Mouse (Mus musculus): ENCODE results near the gene Vps13d.
A peak's percentile ranks its signal among the peaks of the same experiment; 100 is the strongest.
"Not testable (repeated sequence)": the region's sequence is repeated elsewhere in the genome, so short reads cannot be mapped to it uniquely, and the experiment has no call there.

The Vps13d gene

GRCm38 (mm10) chr4:145199982-145200699 lies 5.3 kb upstream of the Vps13d start:
- no peak for DNase-seq (ENCODE audit: low read depth, low spot score)
- Histone ChIP-seq H3K36me3 (ENCODE audit: control insufficient read depth, insufficient read depth, low read length, poor library complexity, severe bottlenecking) (no peaks in the 10 kb centered on the region), H3K27me3 (ENCODE audit: control insufficient read depth, insufficient read depth, low read length, poor library complexity, severe bottlenecking) (no peaks in the 10 kb centered on the region)

DNA sequence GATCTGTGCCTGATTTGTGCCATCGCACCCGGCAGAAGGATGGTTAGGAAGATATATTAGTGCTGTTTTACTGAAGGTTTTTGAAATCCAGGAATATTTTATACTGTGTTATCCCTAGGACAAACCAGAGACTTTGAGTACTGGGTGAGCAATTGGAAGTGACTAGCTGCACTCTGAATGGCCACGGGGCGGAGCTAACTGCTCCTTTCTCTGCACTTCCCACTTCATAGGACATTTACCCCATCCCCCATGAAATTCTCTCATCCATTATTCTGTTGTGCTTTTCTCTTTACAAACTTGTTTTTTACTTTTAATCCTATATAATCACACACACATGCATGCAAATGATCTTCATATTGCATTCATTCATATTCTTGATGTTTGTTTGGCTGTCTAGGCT lies 1.8 kb upstream of the Vps13d start:
- no peak for DNase-seq (ENCODE audit: low read depth, low spot score)
- no peaks in the 10 kb centered on the region for H3K36me3 ChIP-seq (ENCODE audit: control insufficient read depth, insufficient read depth, low read length, poor library complexity, severe bottlenecking)

DNA sequence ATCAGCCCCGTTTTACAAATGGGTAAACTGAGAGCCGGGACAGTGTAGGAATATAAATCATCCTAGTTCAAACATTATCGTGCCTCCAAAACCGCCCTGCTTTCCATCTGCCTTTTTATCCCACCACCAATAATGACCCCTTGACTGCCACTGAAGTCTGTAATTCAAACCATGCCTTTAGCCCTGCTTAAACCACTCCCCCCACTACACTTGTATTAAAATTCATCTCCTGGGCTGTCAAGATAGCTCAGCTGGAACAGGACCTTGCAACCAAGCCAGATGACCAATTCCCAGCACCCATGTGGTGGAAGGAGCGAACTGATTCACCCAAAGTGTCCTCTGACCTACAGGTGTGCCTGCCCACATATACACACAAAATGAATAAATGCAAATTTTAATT lies 367 bp upstream of the Vps13d start:
- H3K36me3 ChIP-seq (ENCODE audit: control insufficient read depth, insufficient read depth, low read length, poor library complexity, severe bottlenecking) = no peaks in the 10 kb centered on the region
- no peak for DNase-seq (ENCODE audit: low read depth, low spot score)
- no peaks in the 10 kb centered on the region for H3K27me3 ChIP-seq (ENCODE audit: control insufficient read depth, insufficient read depth, low read length, poor library complexity, severe bottlenecking)

More for the DNA sequence above, 1.8 kb upstream of the Vps13d start:
- H3K27me3 ChIP-seq (ENCODE audit: control insufficient read depth, insufficient read depth, low read length, poor library complexity, severe bottlenecking) = no peaks in the 10 kb centered on the region

DNA sequence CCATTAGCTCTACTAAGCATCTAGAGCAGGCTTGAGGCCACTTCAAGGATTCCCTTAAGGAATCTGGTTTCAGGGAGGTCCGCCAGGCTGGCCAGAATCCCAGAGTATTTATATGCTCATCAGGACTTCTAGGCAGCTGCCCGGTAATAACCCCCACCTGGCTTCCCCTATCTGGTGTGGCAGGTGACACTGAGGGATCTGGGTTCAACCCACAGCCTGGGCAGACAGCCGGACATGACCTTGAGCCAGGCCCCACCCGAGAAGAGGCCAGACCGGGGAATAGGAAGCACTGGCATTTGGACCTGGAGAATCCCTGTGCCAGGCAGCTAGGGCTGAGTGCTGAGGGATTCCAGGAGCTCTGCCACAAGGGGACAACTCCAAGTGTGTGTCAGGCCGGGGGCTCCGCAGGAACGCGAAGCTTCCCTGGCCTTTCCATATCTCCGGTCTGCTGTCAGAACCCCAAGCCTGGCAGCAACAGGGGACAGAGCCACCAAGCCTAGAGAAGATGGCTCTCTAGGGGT lies 754 bp downstream of the Vps13d start:
- H3K36me3 ChIP-seq (ENCODE audit: control insufficient read depth, insufficient read depth, low read length, poor library complexity, severe bottlenecking) = no peaks in the 10 kb centered on the region
- peak; percentile 18 for DNase-seq (ENCODE audit: low read depth, low spot score)
- no peaks in the 10 kb centered on the region for H3K27me3 ChIP-seq (ENCODE audit: control insufficient read depth, insufficient read depth, low read length, poor library complexity, severe bottlenecking)

- DNase-seq (ENCODE audit: low read depth, low spot score) = no peak
- no peaks in the 10 kb centered on the region for H3K36me3 ChIP-seq (ENCODE audit: control insufficient read depth, insufficient read depth, low read length, poor library complexity, severe bottlenecking)
- H3K27me3 ChIP-seq (ENCODE audit: control insufficient read depth, insufficient read depth, low read length, poor library complexity, severe bottlenecking) = no peaks in the 10 kb centered on the region
Measured at GRCm38 (mm10) chr4:145193406-145193805, 1.4 kb downstream of the Vps13d start.

GRCm38 (mm10) chr4:145192686-145193085 lies 2.1 kb downstream of the Vps13d start:
- no peaks in the 10 kb centered on the region for H3K27me3 ChIP-seq (ENCODE audit: control insufficient read depth, insufficient read depth, low read length, poor library complexity, severe bottlenecking)
- no peaks in the 10 kb centered on the region for H3K36me3 ChIP-seq (ENCODE audit: control insufficient read depth, insufficient read depth, low read length, poor library complexity, severe bottlenecking)
- no peak for DNase-seq (ENCODE audit: low read depth, low spot score)

GRCm38 (mm10) chr4:145188561-145188960 lies 6.2 kb downstream of the Vps13d start:
- no peak for DNase-seq (ENCODE audit: low read depth, low spot score)
- peaks cover 3% of the 10 kb centered on the region; the same call in 1 of the 2 replicates for H3K36me3 ChIP-seq (ENCODE audit: control insufficient read depth, insufficient read depth, low read length, poor library complexity, severe bottlenecking)
- H3K27me3 ChIP-seq (ENCODE audit: control insufficient read depth, insufficient read depth, low read length, poor library complexity, severe bottlenecking) = no peaks in the 10 kb centered on the region

GRCm38 (mm10) chr4:145187619-145188018 lies 7.2 kb downstream of the Vps13d start:
- DNase-seq (ENCODE audit: low read depth, low spot score) = no peak
- no peaks in the 10 kb centered on the region for H3K27me3 ChIP-seq (ENCODE audit: control insufficient read depth, insufficient read depth, low read length, poor library complexity, severe bottlenecking)
- H3K36me3 ChIP-seq (ENCODE audit: control insufficient read depth, insufficient read depth, low read length, poor library complexity, severe bottlenecking) = peaks cover 3% of the 10 kb centered on the region; the same call in 1 of the 2 replicates

DNA sequence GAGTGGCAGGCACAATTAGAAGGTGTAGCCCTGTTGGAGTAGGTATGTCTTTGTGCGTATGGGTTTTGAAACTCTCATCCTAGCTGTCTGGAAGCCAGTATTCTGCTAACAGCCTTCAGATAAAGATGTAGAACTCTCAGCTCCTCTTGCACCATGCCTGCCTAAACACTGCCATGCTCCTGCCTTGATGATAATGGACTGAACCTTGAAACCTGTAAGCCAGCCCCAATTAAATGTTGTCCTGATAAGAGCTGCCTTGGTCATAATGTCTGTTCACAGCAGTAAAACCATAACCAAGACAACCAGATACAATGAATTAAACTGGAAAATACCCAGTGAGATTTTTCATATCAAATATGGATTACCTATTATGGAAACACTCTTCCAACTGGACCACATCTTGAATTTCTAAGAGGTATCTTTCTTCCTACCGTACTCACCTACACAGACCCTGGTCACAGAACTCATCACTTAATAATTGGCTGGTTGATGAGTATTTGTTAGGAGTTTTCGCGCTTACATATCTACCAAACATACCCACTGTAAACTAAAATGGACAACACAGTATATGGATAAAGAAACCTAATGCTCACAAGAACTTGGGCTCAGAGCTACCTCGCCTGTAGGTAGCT lies 15.8 kb downstream of the Vps13d start:
- Histone ChIP-seq H3K27me3 (ENCODE audit: control insufficient read depth, insufficient read depth, low read length, poor library complexity, severe bottlenecking) (no peaks in the 10 kb centered on the region), H3K36me3 (ENCODE audit: control insufficient read depth, insufficient read depth, low read length, poor library complexity, severe bottlenecking) (peaks cover 12% of the 10 kb centered on the region)
- no peak for DNase-seq (ENCODE audit: low read depth, low spot score)

DNA sequence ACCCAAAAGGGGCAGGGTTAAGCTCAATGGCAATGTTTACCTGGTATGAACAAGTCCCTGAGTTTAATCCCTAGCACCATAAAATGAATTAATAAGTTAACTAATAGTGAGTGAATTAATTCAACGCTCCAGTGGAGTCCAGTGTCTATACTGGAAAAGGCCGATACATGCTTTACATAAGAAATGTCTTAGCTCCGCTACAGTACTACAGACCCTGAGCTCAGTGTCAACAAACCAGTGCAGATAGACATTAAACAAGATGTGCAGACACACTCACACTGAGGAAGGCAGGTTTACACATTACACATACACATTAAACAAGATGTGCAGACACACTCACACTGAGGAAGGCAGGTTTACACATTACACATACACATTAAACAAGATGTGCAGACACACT lies 29.3 kb downstream of the Vps13d start:
- H3K27me3 ChIP-seq (ENCODE audit: control insufficient read depth, insufficient read depth, low read length, poor library complexity, severe bottlenecking); DNase-seq (ENCODE audit: low read depth, low spot score): not testable (repeated sequence)
- peaks cover 12% of the 10 kb centered on the region for H3K36me3 ChIP-seq (ENCODE audit: control insufficient read depth, insufficient read depth, low read length, poor library complexity, severe bottlenecking)

DNA sequence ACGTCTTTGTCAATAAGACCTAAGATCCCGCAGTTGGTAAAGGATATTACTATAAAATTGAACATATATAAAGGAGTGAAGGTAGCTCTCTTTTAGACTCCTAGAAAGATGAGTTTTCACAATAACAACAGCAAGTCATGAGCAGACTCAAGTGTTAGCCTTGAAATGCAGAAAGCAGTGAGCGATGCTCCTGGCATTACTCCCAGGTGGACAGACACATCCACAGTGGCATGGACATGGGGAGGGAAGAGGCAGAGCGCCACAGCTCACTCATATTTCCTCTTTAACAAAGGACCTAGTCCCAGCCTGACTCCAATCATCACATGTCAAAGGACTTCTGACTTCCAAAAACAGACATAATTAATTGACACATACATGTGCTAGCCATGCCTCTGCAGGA lies 30.7 kb downstream of the Vps13d start:
- no peaks in the 10 kb centered on the region for H3K27me3 ChIP-seq (ENCODE audit: control insufficient read depth, insufficient read depth, low read length, poor library complexity, severe bottlenecking)
- no peak for DNase-seq (ENCODE audit: low read depth, low spot score)

GRCm38 (mm10) chr4:145161243-145161642 lies 33.6 kb downstream of the Vps13d start:
- peaks cover 21% of the 10 kb centered on the region for H3K36me3 ChIP-seq (ENCODE audit: control insufficient read depth, insufficient read depth, low read length, poor library complexity, severe bottlenecking)
- peak; percentile 18 for DNase-seq (ENCODE audit: low read depth, low spot score)

More for the DNA sequence above, 30.7 kb downstream of the Vps13d start:
- peaks cover 12% of the 10 kb centered on the region for H3K36me3 ChIP-seq (ENCODE audit: control insufficient read depth, insufficient read depth, low read length, poor library complexity, severe bottlenecking)

GRCm38 (mm10) chr4:145155956-145156355 lies 38.8 kb downstream of the Vps13d start:
- Histone ChIP-seq H3K36me3 (ENCODE audit: control insufficient read depth, insufficient read depth, low read length, poor library complexity, severe bottlenecking) (peaks cover 22% of the 10 kb centered on the region), H3K27me3 (ENCODE audit: control insufficient read depth, insufficient read depth, low read length, poor library complexity, severe bottlenecking) (no peaks in the 10 kb centered on the region)
- peak; percentile 76 for DNase-seq (ENCODE audit: low read depth, low spot score)

More at GRCm38 (mm10) chr4:145161243-145161642, 33.6 kb downstream of the Vps13d start:
- no peaks in the 10 kb centered on the region for H3K27me3 ChIP-seq (ENCODE audit: control insufficient read depth, insufficient read depth, low read length, poor library complexity, severe bottlenecking)

- no peaks in the 10 kb centered on the region for H3K27me3 ChIP-seq (ENCODE audit: control insufficient read depth, insufficient read depth, low read length, poor library complexity, severe bottlenecking)
- peaks cover 17% of the 10 kb centered on the region for H3K36me3 ChIP-seq (ENCODE audit: control insufficient read depth, insufficient read depth, low read length, poor library complexity, severe bottlenecking)
- peak; percentile 66 for DNase-seq (ENCODE audit: low read depth, low spot score)
Measured at GRCm38 (mm10) chr4:145151103-145151486, 43.7 kb downstream of the Vps13d start.

GRCm38 (mm10) chr4:145150345-145151102 lies 44.3 kb downstream of the Vps13d start:
- Histone ChIP-seq H3K36me3 (ENCODE audit: control insufficient read depth, insufficient read depth, low read length, poor library complexity, severe bottlenecking) (peaks cover 15% of the 10 kb centered on the region), H3K27me3 (ENCODE audit: control insufficient read depth, insufficient read depth, low read length, poor library complexity, severe bottlenecking) (no peaks in the 10 kb centered on the region)
- peak; percentile 14 for DNase-seq (ENCODE audit: low read depth, low spot score)

All from splenic B cell, adult 2 months (primary cell).